8 mouse cellular contexts compared by ENCODE assay signal in genomic region chr5:33726081-33726647, GRCm38 (mm10). TPM values are rescaled to one million over a fixed set of nuclear protein-coding genes. Genes with fewer than 3 reads are reported as not detected.
DNase-seq lines count a peak whose midpoint lies in the region; ATAC-seq and TF ChIP-seq lines count a peak whose summit lies in the region.
"Had no signal": no experiment of that assay in that cellular context is flagged by ENCODE, and none has a peak within 500 bp of the region (broad histone marks: within the 10 kb centered on the region; RNA-seq: fewer than 3 reads in every experiment).

No protein-coding gene starts in this region.

- no peak for TF ChIP-seq POLR2A in limb, embryonic 14.5 days (IDR thresholded peaks at IDR 0.05; ENCODE audit: borderline replicate concordance, extremely low read depth, insufficient read depth, insufficient read length)

- H3K36me3 ChIP-seq in forebrain, embryonic 16.5 days (ENCODE audit: control insufficient read depth, insufficient read depth), result no peaks in the 10 kb centered on the region
- H3K36me3 ChIP-seq in limb, embryonic 14.5 days (ENCODE audit: control insufficient read depth, insufficient read depth, low read length), result peaks cover 39% of the 10 kb centered on the region
- H3K36me3 ChIP-seq in neural tube, embryonic 12.5 days, result peaks cover 35% of the 10 kb centered on the region

- TF ChIP-seq CTCF in left cerebral cortex, adult 2 months (IDR thresholded peaks at IDR 0.05), result no peak; the same call in 1 of the 2 replicates

- H3K9me3 ChIP-seq in forebrain, embryonic 16.5 days (ENCODE audit: control insufficient read depth, low read length), result no peaks in the 10 kb centered on the region
- H3K9me3 ChIP-seq in limb, embryonic 14.5 days (ENCODE audit: control insufficient read depth, low read length), result no peaks in the 10 kb centered on the region
- no peaks in the 10 kb centered on the region for H3K9me3 ChIP-seq in neural tube, embryonic 12.5 days
- H3K9me3 ChIP-seq: megakaryocyte, embryonic 14.5 days had no signal

- 0 out of 2 replicates have a peak overlapping the region, but pooled peaks have one; percentile 8 for H3K9ac ChIP-seq in forebrain, embryonic 16.5 days (replicated peaks; ENCODE audit: low read depth, low read length)
- H3K9ac ChIP-seq in limb, embryonic 14.5 days (ENCODE audit: low read depth, low read length, severe bottlenecking), result no peak overlapping the region
- peak overlapping the region; percentile 26; the same call in 1 of the 2 replicates for H3K9ac ChIP-seq in neural tube, embryonic 12.5 days

- H3K27me3 ChIP-seq in forebrain, embryonic 16.5 days (replicated peaks; ENCODE audit: control insufficient read depth, insufficient read depth, low read length), result no peaks in the 10 kb centered on the region
- peaks cover 5% of the 10 kb centered on the region; the same call in 1 of the 2 replicates for H3K27me3 ChIP-seq in limb, embryonic 14.5 days (ENCODE audit: control insufficient read depth, insufficient read depth, low read length)
- H3K27me3 ChIP-seq in neural tube, embryonic 12.5 days (replicated peaks), result peaks cover 9% of the 10 kb centered on the region; the same call in 1 of the 2 replicates

- no peak for ATAC-seq in forebrain, embryonic 16.5 days
- ATAC-seq in limb, embryonic 14.5 days (ENCODE audit: low FRiP score, low read depth), result no peak
- no peak for ATAC-seq in neural tube, embryonic 12.5 days (ENCODE audit: low FRiP score, low read depth)

- H3K4me3 ChIP-seq in left cerebral cortex, adult 2 months, result peak overlapping the region; percentile 4; the same call in 1 of the 2 replicates
- H3K4me3 ChIP-seq in forebrain, embryonic 16.5 days (replicated peaks; ENCODE audit: low read length), result no peak overlapping the region
- H3K4me3 ChIP-seq in limb, embryonic 14.5 days (replicated peaks; ENCODE audit: low read length), result 0 out of 2 replicates have a peak overlapping the region, but pooled peaks have one; percentile 7
- peak overlapping the region; percentile 7; the same call in 1 of the 2 replicates for H3K4me3 ChIP-seq in neural tube, embryonic 12.5 days
- H3K4me3 ChIP-seq: megakaryocyte, embryonic 14.5 days had no signal

- intact Hi-C loops in left cerebral cortex, adult 2 months (cut with DNase I), result no loop called here

- peak overlapping the region; percentile 98 for H3K4me2 ChIP-seq in forebrain, embryonic 16.5 days (ENCODE audit: low read length)
- H3K4me2 ChIP-seq in limb, embryonic 14.5 days (replicated peaks; ENCODE audit: low read depth, low read length, severe bottlenecking), result peak overlapping the region; percentile 21; the same call in 1 of the 2 replicates
- H3K4me2 ChIP-seq in neural tube, embryonic 12.5 days (replicated peaks), result peak overlapping the region; percentile 96

- 59% methylated on average over 7 of the region's 7 CpGs for WGBS in forebrain, embryonic 16.5 days
- 86% methylated on average over 7 of the region's 7 CpGs for WGBS in limb, embryonic 14.5 days
- 79% methylated on average over 7 of the region's 7 CpGs for WGBS in neural tube, embryonic 12.5 days

- peaks cover 41% of the 10 kb centered on the region for H3K4me1 ChIP-seq in forebrain, embryonic 16.5 days (replicated peaks; ENCODE audit: control insufficient read depth, insufficient read depth, low read length)
- H3K4me1 ChIP-seq in limb, embryonic 14.5 days (ENCODE audit: control insufficient read depth, insufficient read depth, low read length), result peaks cover 8% of the 10 kb centered on the region
- peaks cover 48% of the 10 kb centered on the region for H3K4me1 ChIP-seq in neural tube, embryonic 12.5 days

- peak overlapping the region; percentile 53; the same call in 1 of the 2 replicates for H3K27ac ChIP-seq in left cerebral cortex, adult 2 months
- no peak overlapping the region for H3K27ac ChIP-seq in forebrain, embryonic 16.5 days (ENCODE audit: low read length)
- no peak overlapping the region for H3K27ac ChIP-seq in limb, embryonic 14.5 days (replicated peaks; ENCODE audit: low read depth, low read length)
- H3K27ac ChIP-seq in neural tube, embryonic 12.5 days, result no peak overlapping the region

- DNase-seq in left cerebral cortex, adult 2 months (ENCODE audit: extremely low spot score in 1 of 2, low spot score in 2 of 2), result peak in 1 of 2 experiments; percentile 46
- no peak for DNase-seq in left cerebral cortex, adult 9 months (ENCODE audit: low spot score in 2 of 2)
- DNase-seq in limb, embryonic 14.5 days (ENCODE audit: low spot score), result no peak
- DNase-seq in embryo, embryonic 10 days (ENCODE audit: low spot score), result no peak
- DNase-seq in adrenal gland, postnatal 14 days, result no peak

RNA-seq across cellular contexts. Expression of gene Fgfr3, which starts 4.7 kb away (rescaled TPM):
- 100 to 1,000 TPM; 112 to 140 TPM for total RNA-seq in left cerebral cortex, adult 2 months (2021)
- 29.9 and 33.0 TPM in 2 replicates for polyA plus RNA-seq in forebrain, embryonic 16.5 days (2015; fragmentation: Nextera tagmentation; extraction: Ambion mirVana)
- 143 and 179 TPM in 2 replicates for polyA plus RNA-seq in limb, embryonic 14.5 days (2012; rRNA removed)
- 27.5 and 32.9 TPM in 2 replicates for polyA plus RNA-seq in limb, embryonic 14.5 days (2014; fragmentation: Nextera tagmentation; extraction: Ambion mirVana)
- polyA plus RNA-seq in neural tube, embryonic 12.5 days (2016; fragmentation: Nextera tagmentation; extraction: Ambion mirVana), result 58.5 and 62.5 TPM in 2 replicates
- total RNA-seq in adrenal gland, postnatal 14 days (2021), result 6.4 and 7.8 TPM in 2 replicates

RNA-seq across cellular contexts. Expression of gene Letm1, which starts 56.5 kb away (rescaled TPM):
- 100 to 1,000 TPM in 1 of 2 experiments, 10 to 100 TPM in 1; 98.0 to 103 TPM for total RNA-seq in left cerebral cortex, adult 2 months (2021)
- polyA plus RNA-seq in forebrain, embryonic 16.5 days (2015; fragmentation: Nextera tagmentation; extraction: Ambion mirVana), result 66.9 and 68.1 TPM in 2 replicates
- polyA plus RNA-seq in limb, embryonic 14.5 days (2012; rRNA removed), result 31.3 and 33.0 TPM in 2 replicates
- polyA plus RNA-seq in limb, embryonic 14.5 days (2014; fragmentation: Nextera tagmentation; extraction: Ambion mirVana), result 44.4 and 49.9 TPM in 2 replicates
- polyA plus RNA-seq in neural tube, embryonic 12.5 days (2016; fragmentation: Nextera tagmentation; extraction: Ambion mirVana), result 57.2 and 63.6 TPM in 2 replicates
- total RNA-seq in adrenal gland, postnatal 14 days (2021), result 160 and 173 TPM in 2 replicates

Comparison
In these comparisons a context has a peak if more than half of its experiments do, and no peak if none do; other contexts are left out.
1. H3K4me2 ChIP-seq: peak in every context shown above with its lines; median percentile 98 in forebrain, embryonic 16.5 days; 96 in neural tube, embryonic 12.5 days; 21 in limb, embryonic 14.5 days.